Mouse (Mus musculus): ENCODE measurements around the gene Rgl1.

The Rgl1 gene

GRCm38 (mm10) chr1:152766032-152766772 lies at the start of gene Rgl1, which contains the start of gene Arpc5:
Rgl1 (minus strand) TSS chr1:152766351.
Arpc5 (plus strand) TSS chr1:152766542.
- DNase-seq (ENCODE audit: low spot score), result peak; percentile 97

DNA sequence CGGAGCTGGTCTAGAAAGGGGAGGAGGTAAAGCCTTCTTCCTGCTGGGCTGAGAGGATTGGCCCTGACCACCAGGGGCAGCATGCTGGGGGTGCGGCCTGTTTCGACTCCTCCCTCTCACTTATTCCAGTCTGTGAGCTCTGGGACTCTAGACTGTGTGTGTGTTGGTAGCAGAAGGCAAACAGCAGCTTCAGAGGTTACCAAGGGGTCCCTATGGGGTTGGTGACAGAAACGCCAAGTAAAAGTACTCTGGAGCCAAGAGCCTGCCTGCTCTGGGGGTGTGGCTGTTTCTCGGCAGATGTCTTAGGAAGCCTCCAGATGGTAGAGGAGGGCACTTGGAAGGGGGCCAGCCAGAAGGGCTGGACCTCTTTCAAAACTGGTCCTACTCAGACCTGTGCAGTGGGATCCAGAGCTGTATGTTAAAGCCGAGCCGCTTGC lies 49.1 kb upstream of the Rgl1 start:
- DNase-seq (ENCODE audit: low spot score), result peak; percentile 39

DNA sequence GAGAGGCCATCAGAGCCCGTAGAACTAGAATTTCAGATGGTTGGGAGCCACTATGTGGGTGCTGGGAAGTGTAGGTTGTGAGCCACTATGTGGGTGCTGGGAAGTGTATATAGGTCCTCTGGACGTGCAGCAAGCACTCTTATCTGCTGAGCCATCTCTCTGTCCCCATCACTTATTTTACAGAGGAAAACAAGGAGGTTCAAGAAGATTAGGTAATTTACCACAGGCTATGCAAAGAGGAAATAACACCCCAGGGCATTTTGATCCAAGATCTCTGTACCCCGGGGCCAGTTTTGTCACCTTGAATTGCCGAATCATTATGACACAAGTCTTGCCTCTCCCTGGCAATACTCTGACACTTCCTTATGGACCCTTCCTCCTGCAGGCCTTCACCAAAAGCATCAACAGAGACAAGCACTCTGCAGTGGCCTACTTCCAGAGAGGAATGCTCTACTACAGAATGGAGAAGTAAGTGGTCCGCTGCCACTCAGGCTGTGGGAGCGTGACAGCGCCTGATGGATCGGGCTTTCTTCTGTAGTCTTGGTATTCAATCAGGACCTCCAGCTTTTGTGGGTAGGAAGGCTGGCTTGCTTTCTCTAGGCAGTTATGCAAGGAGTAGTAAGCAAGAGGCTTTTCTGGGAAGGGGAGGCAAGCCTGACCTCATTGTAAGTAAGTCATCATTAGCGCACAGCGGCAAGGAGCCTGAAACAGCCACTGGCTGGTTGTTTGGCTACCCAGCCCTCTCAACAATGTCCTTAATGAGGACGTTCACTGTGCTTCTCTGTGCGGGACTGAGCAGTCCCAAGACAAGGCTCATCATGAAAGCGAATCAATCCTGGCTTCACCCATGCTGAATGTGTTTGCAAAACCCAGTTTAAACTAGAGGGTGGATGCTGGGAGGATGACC lies 44.6 kb upstream of the Rgl1 start:
- DNase-seq (ENCODE audit: low spot score), result no peak

DNA sequence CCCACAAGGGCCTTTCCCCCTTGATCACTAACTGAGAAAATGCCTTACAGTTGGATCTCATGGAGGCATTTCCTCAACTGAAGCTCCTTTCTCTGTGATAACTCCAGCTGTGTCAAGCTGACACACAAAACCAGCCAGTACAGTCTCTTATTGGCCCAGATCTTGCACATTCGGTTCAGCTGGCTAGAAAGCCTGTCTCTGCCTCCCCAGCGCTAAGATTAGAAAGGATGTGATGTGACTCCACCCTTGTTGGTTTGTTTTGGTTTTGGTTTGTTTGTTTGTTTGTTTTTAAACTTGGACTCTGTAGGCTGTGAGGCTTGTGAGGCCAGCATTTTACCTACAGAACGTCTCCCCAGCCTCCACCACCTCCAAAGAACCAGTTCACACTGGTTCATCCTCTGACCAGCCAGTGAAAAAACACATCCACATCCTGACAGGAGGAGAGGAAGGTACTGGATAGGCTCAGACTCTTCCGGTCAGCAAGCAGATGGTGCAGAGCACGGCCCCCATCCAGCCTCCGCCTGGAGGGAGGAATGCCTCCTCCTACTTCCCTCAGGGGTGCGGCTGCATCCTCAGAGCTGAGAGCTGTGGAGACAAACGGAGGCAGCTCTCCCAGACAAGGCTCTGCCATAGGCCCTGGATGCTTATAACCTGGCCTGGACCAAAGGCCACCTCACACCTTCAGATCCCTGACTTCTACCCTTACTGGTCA lies 43.5 kb upstream of the Rgl1 start:
- DNase-seq (ENCODE audit: low spot score), result no peak

DNA sequence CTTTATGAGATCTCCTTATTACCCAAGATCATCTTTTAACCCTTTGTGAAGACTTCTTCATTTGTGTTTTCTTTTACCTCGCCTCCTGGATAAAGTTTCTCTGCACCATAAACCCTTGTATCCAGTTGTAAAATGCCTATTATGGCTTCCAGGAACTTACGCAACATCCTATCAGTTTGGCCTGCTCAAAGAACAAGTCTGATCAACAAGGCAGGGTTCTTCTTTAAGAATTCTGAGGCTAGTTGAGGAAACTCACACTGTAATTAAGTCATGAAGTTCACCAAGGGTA lies 42.2 kb upstream of the Rgl1 start:
- DNase-seq (ENCODE audit: low spot score), result no peak

DNA sequence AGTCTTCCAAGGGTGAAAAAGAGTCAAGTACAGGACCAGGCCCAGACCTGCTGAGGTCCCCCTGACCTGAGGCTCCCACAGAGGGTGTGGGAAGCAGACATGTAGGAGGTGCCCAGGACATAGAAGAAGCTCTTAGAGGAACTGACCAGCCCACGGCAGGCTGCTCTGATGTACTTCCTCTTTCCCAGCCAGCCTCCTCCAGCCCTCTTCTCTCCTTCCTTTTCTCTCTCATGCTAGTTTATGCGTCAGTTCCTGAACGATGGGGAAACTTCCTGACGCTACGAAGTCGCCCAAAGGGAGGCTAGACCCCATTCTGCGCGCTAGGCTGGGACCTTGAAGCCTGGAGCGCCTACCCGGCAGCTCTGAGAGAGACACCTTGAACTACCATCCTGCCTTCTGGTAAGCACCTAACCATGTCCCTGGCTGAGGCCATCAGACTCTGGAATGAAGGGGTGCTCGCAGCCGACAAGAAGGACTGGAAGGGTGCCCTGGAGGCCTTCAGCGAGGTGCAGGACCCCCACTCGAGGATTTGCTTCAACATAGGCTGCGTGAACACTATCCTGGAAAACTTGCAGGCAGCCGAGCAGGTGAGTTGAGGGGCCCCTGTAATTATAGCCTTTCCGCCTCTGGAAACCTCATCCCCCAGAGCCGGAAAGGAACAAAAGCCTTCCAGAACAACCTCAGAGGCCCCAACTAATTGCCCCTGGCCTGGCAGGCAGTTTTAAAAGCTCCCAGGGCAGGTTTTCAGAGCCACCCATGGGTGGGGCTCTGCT lies 41.7 kb upstream of the Rgl1 start:
- DNase-seq (ENCODE audit: low spot score), result no peak

DNA sequence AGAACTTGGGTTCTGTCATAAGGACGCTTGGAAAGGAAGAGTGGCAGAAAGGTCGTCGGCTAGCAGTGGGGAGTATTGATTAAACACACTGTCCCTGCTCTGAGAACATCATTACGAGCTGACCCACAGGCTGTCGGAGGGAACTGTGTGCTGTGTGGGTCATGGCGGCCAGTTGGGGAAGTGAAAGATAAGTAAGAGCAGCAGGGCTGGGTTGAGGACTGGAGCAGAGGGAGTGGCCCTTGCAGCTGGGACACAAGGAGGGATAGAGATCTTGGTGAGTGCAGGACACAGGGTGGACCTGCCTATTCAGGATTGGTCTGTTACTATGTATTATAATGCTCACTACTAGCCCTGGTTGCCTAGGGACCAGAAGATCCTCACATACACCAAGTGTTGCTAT lies 38.8 kb upstream of the Rgl1 start:
- no peak for DNase-seq (ENCODE audit: low spot score)

- no peak for DNase-seq (ENCODE audit: low spot score)
Measured at GRCm38 (mm10) chr1:152800633-152801176, 34.6 kb upstream of the Rgl1 start.

DNA sequence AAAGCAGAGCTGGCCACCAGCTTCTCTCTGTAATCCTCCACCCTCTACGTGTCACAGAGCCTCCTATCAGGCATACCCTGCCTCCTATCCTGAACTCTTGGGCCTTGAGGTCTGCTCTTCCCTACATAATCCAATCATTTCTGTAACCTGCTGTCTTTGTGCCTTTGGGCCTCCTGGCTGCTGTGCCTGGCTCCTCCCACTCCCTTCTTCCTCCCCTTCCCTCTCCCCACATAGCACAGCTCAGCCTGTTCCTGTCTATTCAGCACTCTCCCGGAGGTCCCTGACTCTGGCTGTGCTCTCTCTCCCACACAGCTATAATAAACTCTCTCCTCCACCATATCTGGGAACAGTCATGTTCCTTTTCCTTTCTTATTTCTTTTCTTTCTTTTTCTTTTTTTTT lies 33.7 kb upstream of the Rgl1 start, which contains the start of gene Ncf2:
Gene Ncf2 (plus strand): TSS at position 298 of the 400 bp plus-strand sequence.
- DNase-seq (ENCODE audit: low spot score), result no peak

GRCm38 (mm10) chr1:152798125-152798524 lies 32.0 kb upstream of the Rgl1 start:
- DNase-seq (ENCODE audit: low spot score), result no peak

GRCm38 (mm10) chr1:152796683-152797263 lies 30.6 kb upstream of the Rgl1 start:
- DNase-seq (ENCODE audit: low spot score), result no peak

- no peak for DNase-seq (ENCODE audit: low spot score)
Measured at GRCm38 (mm10) chr1:152795688-152796255, 29.6 kb upstream of the Rgl1 start.

DNA sequence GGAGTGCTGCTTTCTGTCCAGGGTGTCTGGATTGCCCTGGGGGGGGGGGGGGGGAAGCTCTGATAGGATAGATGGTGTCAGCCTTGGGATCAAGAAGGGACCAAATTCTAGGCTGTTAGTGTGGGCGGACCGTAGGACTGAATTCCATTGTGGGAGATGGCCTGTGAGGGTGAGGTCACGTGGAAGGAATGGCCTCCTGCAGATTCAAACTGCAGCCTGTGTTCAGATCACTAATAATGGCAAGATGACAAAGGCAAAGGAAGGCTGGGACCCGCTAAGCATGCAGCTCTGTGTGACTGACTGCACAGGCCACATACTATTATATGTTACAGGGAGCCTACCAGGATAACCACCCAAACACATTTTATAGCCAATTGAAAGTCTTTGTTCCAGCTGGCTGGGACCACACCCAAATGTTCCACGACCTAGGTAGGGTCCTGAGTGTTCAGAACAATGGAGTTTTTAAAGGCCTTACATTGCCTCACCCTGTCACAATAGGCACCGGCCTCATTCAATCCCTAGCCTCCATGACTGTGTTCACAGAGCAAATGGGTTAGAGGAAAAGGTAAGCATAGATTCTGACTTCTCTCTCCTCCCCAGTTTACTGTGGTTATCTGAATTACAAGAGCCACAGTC lies 27.5 kb upstream of the Rgl1 start:
- DNase-seq (ENCODE audit: low spot score), result no peak

DNA sequence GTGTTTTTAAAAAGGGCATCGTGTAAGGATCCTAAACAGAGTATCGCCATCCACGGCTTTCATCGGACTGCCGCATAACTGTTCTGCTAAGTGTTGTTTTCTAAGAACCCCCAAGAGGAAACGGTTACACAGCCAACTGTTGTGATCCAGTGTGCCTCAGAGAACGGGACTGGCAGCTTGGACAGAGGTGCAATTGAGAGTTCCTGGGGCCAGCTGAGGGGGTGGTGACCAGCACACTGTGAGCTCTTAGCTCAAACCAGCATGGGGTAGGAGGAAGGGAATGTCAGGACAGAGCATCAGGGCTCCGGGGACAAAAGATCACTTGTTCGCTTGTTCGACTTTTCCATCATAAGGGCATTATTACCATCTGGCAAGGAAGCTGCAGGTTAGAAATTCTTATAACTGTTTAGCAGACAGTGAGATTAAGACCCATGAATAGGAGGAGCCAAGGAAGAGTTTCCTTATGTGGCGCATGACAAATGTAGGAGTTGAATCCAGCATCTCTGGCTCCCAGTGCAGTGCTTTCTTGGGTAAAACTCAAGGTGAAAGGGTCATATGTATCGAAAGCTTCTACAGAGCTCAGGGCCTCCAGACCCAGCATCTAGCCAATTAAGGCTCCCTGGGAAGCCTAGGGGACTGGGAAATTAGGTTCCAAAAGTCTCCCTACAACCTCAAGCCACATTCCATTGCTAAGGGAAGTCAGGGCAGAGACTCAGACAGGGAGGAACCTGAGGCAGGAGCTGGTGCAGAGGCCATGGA lies 26.8 kb upstream of the Rgl1 start:
- DNase-seq (ENCODE audit: low spot score), result no peak

DNA sequence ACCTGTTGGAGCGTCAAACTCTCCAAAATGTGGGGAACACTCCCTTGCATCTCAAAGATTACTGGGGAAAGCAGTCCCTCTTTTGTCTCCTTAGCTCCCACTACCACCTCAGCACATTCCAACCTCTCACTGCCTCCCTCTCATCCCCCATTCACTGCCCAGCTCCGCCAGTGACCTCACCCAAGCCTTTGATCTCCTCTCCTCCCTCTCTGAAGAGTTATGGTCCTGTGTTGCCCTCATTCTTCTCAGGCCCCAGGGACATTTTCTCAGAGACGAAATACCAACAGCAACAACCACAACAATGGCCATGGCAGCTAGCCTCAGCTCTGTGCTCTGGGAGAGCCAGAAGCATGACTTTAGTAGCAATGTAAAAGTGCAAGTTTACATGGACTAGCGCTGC lies 25.1 kb upstream of the Rgl1 start:
- no peak for DNase-seq (ENCODE audit: low spot score)

GRCm38 (mm10) chr1:152790821-152791220 lies 24.7 kb upstream of the Rgl1 start:
- no peak for DNase-seq (ENCODE audit: low spot score)

DNA sequence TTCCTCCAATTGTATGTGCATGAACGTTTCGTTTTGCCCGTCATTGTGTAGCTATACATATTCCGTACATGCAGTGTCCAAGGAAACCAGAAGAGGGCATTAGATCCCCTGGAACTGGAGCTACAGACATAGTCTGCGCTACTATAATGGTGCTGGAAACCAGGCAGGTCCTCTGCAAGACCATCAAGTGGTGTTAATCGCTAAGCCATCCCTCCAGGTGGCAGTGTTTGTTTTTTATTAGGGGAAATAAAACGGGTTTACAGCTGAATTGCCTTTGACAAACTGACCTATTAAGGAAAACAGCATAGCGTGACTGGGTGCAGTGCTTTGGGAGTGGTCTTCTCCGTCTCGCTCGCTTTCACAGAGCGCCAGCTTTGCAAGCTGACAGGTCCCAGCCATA lies 24.1 kb upstream of the Rgl1 start:
- peak; percentile 13 for DNase-seq (ENCODE audit: low spot score)

DNA sequence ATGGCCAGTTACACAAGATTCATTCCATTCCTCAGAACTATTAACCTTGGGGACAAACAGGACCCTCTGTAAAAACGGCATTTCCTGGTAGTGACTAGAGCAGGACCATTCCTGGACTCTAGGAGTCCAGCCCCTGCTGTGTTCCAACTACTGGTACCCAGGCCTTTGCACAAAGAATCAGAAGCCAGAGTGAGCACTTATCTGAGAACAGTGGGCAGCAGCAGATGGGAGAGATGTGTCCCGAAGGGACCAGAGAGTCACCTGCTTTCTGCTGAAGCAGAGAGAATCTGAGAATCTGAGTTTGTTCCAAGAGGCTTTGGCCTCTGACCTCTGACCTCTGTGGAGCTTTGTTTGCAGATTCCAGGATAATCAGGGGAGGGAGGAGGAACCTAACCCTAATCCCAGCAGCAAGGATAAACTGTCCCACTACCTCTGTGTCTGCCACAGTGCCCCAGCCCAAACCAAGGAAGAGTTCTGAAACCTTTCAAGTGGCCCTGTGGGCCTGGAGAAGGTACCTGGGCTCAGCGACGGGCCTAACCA lies 22.0 kb upstream of the Rgl1 start:
- DNase-seq (ENCODE audit: low spot score), result no peak

DNA sequence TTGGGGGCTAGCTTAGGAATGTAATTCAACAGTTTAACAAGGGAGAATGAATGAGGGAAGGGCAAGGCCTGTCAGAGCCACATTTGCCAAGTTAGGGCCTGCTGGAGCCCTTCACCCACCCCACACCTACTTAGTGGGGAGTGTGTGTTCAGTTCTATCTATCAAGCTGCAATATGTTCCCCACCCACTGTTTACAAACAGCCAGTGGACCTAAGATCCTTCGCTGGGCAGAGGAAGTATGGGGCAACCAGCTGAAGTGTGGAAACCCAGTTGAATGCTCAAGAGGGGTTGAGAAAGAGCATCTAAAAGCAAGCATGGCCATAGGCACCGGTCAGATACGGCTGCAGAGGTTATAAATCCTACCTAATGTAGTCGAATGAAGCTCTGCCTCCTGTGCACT lies 20.8 kb upstream of the Rgl1 start:
- no peak for DNase-seq (ENCODE audit: low spot score)

All from adipocyte (in vitro differentiated cells).